Mouse (Mus musculus): ENCODE results near the gene Ppp4r1. TPM values are rescaled to one million over a fixed set of nuclear protein-coding genes. Genes with fewer than 3 reads are reported as not detected.

Gene Ppp4r1
- polyA plus RNA-seq, 1 experiment: 45.5 TPM

DNA sequence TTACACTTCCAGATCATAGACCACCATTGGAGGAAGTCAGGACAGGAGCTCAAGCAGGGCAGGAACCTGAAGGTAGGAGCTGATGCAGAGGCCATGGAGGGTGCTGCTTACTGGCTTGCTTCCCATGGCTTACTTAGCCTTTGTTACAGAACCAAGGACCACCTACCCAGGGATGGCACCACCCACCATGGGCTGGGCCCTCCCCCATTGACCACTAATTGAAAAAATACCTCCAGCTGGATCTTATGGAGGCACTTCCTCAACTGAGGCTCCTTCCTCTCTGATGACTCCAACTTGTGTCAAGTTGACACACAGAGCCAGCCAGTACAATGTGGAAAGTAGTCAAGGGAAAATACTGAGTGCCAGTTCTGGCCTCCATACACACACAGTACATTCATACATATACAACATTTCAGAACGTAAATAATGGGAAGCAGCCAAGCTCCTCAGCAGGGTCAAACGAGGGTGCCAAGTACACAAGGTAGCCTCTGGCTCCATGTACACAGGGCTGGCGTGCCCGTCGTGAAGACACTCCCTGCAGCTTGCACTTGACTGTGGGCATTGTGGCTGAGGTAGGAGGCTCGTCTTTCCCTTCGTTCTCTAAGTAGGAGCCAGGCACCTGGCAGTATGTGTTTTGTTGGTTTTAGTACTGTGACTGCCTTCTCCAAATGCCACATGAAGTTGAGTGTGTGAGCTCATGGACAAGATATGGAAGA, 57.3 kb downstream of the Ppp4r1 start:
- DNase-seq: no peak
- TF ChIP-seq CTCF (IDR thresholded peaks at IDR 0.05; ENCODE audit: insufficient read depth, low read length) (no peak), POLR2A (IDR thresholded peaks at IDR 0.05; ENCODE audit: borderline replicate concordance, extremely low read depth, low read depth, low read length) (no peak)
- Histone ChIP-seq H3K4me1 (ENCODE audit: control insufficient read depth, insufficient read depth, low read length) (no peaks in the 10 kb centered on the region; the same call in 1 of the 2 replicates), H3K4me3 (replicated peaks; ENCODE audit: extremely low read depth, low read depth, low read length) (no peak overlapping the region)
- WGBS: 52% methylated on average over 7 of the region's 7 CpGs

DNA sequence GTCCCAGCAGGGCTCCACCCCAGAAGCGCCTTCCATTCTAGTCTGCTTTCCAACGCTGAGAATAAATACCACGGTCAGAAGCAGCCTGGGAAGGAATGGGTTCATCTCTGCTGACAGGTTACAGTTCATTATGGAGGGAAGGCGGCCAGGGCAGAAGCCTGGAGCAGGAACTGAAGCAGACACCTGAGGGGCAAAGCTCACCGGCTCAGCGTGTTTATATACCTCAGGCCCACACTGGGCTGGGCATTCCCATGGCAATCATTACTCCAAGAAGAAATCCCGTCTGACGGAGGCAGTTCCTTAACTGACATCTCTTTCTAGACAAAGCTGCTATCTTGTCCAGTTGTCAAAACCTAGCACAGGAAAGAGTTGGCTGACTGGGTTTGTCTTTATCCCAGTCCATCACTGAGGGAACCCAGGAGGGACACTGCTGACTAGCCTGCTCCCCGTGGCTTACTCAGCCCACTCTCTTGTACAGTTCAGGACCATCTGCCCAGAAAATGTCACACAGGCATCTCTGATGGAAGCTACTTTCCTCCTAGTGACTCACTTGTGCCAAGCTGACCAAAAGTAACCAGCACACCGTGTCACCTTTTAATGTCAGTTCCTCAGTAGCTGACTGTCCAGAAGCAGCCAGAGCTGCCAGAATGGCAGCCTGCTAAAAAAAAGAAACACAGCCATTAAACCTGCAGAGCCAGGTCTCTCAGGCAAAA, 60.5 kb downstream of the Ppp4r1 start:
- 78% methylated on average over 10 of the region's 10 CpGs for WGBS
- H3K4me3 ChIP-seq (replicated peaks; ENCODE audit: extremely low read depth, low read depth, low read length): no peak overlapping the region
- TF ChIP-seq CTCF (IDR thresholded peaks at IDR 0.05; ENCODE audit: insufficient read depth, low read length) (no peak), POLR2A (IDR thresholded peaks at IDR 0.05; ENCODE audit: borderline replicate concordance, extremely low read depth, low read depth, low read length) (no peak)
- DNase-seq: no peak
- H3K4me1 ChIP-seq (ENCODE audit: control insufficient read depth, insufficient read depth, low read length): no peaks in the 10 kb centered on the region; the same call in 1 of the 2 replicates

DNA sequence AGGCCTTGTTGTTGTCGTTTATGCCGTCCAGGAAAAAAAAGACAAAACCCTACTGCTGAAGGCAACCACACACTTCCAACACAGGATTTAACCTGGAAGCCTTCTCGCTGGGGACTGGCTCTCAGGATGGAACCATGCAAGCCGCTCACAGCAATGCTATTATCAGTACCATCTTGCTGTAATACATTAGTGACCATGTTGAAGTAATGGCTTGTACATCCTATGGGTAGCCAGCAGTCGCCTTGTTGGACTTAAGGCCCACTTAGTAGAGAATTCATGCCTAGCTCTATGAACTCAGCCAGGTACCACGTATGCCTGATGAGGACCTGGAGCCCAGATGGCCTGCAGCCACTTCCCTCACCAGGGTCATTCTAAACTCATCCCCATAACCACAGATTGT, 63.0 kb downstream of the Ppp4r1 start:
- no peak overlapping the region for H3K4me3 ChIP-seq (replicated peaks; ENCODE audit: extremely low read depth, low read depth, low read length)
- no peak for DNase-seq
- TF ChIP-seq POLR2A (IDR thresholded peaks at IDR 0.05; ENCODE audit: borderline replicate concordance, extremely low read depth, low read depth, low read length) (no peak), CTCF (IDR thresholded peaks at IDR 0.05; ENCODE audit: insufficient read depth, low read length) (no peak)
- WGBS: 88% methylated on average over 6 of the region's 6 CpGs
- H3K4me1 ChIP-seq (ENCODE audit: control insufficient read depth, insufficient read depth, low read length): no peaks in the 10 kb centered on the region

DNA sequence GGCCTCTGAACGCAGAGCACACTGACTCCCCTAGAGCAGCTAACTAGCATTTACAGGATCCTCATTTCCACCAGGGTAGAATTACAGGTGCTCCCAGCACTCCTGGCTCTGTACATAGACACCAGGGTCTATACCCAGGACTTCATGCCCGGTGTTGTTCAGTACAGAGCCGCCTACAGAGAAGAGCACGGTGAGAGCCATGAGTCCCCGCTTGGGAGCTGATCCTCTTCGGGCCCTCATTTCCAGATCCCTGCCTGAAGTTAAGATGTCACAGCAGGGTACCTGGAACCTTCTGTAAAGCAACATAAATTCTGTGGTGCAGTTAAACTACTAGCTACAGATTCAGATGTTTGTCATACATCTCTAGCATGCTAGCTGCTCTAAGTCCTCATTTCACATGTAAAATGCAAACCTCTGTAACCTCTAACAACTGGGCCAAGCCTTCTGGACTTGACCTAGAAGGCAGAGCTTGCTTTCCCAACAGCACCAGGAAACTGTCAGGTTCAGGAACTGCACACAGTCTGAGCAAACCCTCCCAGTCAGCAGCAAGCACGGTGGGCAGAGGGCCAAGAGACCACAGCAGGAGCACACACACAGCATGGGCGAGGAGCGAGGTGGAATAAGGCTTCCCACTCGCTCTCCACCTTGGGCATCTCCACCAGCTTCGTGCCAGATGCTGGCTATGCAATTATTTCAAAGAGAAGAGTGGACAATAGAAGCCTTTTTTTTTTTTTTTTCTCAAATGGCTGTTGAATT, 65.5 kb downstream of the Ppp4r1 start:
- Histone ChIP-seq H3K4me3 (replicated peaks; ENCODE audit: extremely low read depth, low read depth, low read length) (no peak overlapping the region), H3K4me1 (ENCODE audit: control insufficient read depth, insufficient read depth, low read length) (no peaks in the 10 kb centered on the region)
- 79% methylated on average over 11 of the region's 11 CpGs for WGBS
- TF ChIP-seq CTCF (IDR thresholded peaks at IDR 0.05; ENCODE audit: insufficient read depth, low read length) (no peak), POLR2A (IDR thresholded peaks at IDR 0.05; ENCODE audit: borderline replicate concordance, extremely low read depth, low read depth, low read length) (no peak)
- DNase-seq: no peak

DNA sequence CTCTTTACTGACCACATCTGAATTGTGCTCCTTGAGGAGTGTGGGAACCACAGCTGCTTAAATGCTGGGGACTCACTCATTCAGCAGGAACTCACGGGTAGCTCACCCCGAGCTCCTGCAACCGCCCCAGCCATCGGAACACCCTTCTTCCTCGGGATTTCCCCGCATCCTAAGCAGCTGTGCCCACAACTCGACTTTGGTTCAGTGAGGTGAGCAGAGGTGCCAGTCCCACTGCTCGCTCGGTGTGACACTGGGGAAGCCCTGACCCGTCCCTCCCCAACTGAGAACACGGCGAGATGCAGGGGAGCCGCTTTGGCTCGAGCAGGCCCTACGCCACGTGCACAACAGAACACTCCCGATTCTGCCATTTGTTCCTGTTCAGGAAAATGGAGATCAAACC, 68.1 kb downstream of the Ppp4r1 start:
- H3K4me3 ChIP-seq (replicated peaks; ENCODE audit: extremely low read depth, low read depth, low read length): no peak overlapping the region
- no peak for DNase-seq
- no peaks in the 10 kb centered on the region for H3K4me1 ChIP-seq (ENCODE audit: control insufficient read depth, insufficient read depth, low read length)
- no peak for TF ChIP-seq CTCF (IDR thresholded peaks at IDR 0.05; ENCODE audit: insufficient read depth, low read length)
- TF ChIP-seq POLR2A (IDR thresholded peaks at IDR 0.05; ENCODE audit: borderline replicate concordance, extremely low read depth, low read depth, low read length): no peak
- WGBS: 89% methylated on average over 17 of the region's 17 CpGs

DNA sequence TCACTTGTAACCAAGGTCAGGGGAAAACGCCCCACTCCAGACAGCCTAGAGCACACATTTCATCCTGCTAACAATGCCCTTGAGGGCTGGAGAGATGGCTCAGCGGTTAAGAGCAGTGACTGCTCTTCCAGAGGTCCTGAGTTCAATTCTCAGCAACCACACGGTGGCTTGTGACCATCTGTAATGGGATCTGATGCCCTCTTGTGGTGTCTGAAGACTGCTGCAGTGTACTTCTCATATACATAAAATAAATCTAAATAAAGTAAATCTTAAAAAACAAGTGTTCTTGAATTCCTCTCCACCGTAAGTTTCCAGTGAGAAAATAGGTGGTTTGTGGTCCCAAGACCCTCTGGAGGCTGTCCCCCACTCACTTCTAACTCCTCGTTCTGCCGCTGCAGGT, 69.4 kb downstream of the Ppp4r1 start:
- WGBS: 84% methylated on average over 6 of the region's 6 CpGs
- DNase-seq: no peak
- no peak overlapping the region for H3K4me3 ChIP-seq (replicated peaks; ENCODE audit: extremely low read depth, low read depth, low read length)
- TF ChIP-seq POLR2A (IDR thresholded peaks at IDR 0.05; ENCODE audit: borderline replicate concordance, extremely low read depth, low read depth, low read length) (no peak), CTCF (IDR thresholded peaks at IDR 0.05; ENCODE audit: insufficient read depth, low read length) (no peak)
- H3K4me1 ChIP-seq (ENCODE audit: control insufficient read depth, insufficient read depth, low read length): no peaks in the 10 kb centered on the region

DNA sequence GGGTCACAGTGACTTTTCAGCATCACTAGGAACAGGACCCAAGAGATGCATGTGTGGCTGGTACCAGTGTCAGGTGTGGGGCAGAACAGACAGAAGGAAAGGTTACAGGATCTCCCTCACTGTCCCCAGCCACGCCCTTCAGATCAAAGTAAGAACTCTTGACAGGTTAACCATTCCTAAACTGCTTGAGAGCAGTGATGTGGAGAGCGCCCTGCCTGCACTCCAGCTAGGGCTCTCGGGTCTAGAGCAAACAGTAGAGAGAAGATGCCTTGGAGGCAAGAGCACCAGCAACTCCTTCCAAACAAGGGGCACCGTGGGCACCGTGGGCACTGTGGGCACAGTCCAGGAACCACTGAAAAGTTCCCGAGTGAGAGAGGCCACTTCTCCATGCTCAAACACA, 71.0 kb downstream of the Ppp4r1 start:
- no peak for DNase-seq
- 63% methylated on average over 6 of the region's 6 CpGs for WGBS
- TF ChIP-seq POLR2A (IDR thresholded peaks at IDR 0.05; ENCODE audit: borderline replicate concordance, extremely low read depth, low read depth, low read length) (no peak), CTCF (IDR thresholded peaks at IDR 0.05; ENCODE audit: insufficient read depth, low read length) (no peak)
- Histone ChIP-seq H3K4me3 (replicated peaks; ENCODE audit: extremely low read depth, low read depth, low read length) (no peak overlapping the region), H3K4me1 (ENCODE audit: control insufficient read depth, insufficient read depth, low read length) (no peaks in the 10 kb centered on the region)

DNA sequence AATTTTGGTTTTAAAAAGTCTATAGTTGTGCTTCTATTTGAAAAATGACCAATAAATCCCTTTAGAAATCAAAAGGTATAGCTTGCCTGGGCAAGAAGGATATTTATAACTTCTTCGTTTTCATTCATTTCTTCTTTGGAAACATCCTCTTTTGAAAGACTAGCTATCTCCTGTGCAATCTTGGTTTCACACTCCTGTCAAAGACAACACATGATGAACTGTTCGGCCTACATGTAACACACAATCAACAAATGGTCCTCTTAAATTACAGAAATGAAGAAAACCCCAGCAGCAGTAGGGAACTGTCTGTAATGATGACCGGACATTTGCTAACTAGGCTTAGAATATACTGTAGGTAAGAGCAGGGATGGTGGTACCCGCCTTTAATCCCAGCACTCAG, 71.6 kb downstream of the Ppp4r1 start:
- WGBS: 82% methylated on average over 4 of the region's 4 CpGs
- TF ChIP-seq POLR2A (IDR thresholded peaks at IDR 0.05; ENCODE audit: borderline replicate concordance, extremely low read depth, low read depth, low read length) (no peak), CTCF (IDR thresholded peaks at IDR 0.05; ENCODE audit: insufficient read depth, low read length) (no peak)
- Histone ChIP-seq H3K4me1 (ENCODE audit: control insufficient read depth, insufficient read depth, low read length) (no peaks in the 10 kb centered on the region), H3K4me3 (replicated peaks; ENCODE audit: extremely low read depth, low read depth, low read length) (no peak overlapping the region)
- no peak for DNase-seq

GRCm38 (mm10) chr17:65857617-65858016, 75.2 kb downstream of the Ppp4r1 start:
- no peak for DNase-seq
- H3K4me3 ChIP-seq (replicated peaks; ENCODE audit: extremely low read depth, low read depth, low read length): no peak overlapping the region
- no peaks in the 10 kb centered on the region for H3K4me1 ChIP-seq (ENCODE audit: control insufficient read depth, insufficient read depth, low read length)
- TF ChIP-seq CTCF (IDR thresholded peaks at IDR 0.05; ENCODE audit: insufficient read depth, low read length) (no peak), POLR2A (IDR thresholded peaks at IDR 0.05; ENCODE audit: borderline replicate concordance, extremely low read depth, low read depth, low read length) (no peak)
- WGBS: 36% methylated on average over 4 of the region's 4 CpGs

Measured in lung, adult 2 months (tissue).